Mouse (Mus musculus): ENCODE results near the gene Mt3. TPM values are rescaled to one million over a fixed set of nuclear protein-coding genes. Genes with fewer than 3 reads are reported as not detected.

Gene Mt3
- polyA plus RNA-seq, 1 experiment = 1.9 TPM

DNA sequence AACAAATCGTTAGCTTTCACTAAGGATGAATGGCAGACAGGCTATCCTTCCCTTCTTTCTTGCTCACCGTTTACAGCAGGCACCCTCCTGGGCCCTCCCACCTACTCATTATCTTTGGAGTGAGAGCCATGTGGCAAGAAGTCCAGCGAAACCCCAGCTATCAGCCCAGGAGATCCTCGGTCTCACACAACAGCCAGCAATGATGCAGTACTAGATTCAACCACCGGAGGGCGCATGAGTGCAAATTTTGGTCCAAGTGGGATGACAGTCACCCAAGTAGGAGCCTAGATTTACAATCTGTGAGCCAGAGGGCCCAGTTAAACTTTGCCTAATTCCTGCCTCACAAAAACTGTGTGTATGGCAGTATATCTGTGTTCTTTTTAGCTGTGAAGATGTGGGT, 14.8 kb downstream of the Mt3 start:
- H3K27ac ChIP-seq (ENCODE audit: control insufficient read depth, insufficient read depth, low read length) = no peak overlapping the region
- H3K4me1 ChIP-seq (replicated peaks; ENCODE audit: control insufficient read depth, insufficient read depth, low read length) = peaks cover 3% of the 10 kb centered on the region; the same call in 1 of the 2 replicates
- peaks cover under 1% of the 10 kb centered on the region; the same call in 1 of the 2 replicates for H3K27me3 ChIP-seq (ENCODE audit: control insufficient read depth, insufficient read depth, low read length)
- TF ChIP-seq POLR2A (IDR thresholded peaks at IDR 0.05; ENCODE audit: control insufficient read depth, extremely low read depth, insufficient read depth, low read length, poor library complexity) (no peak), CTCF (IDR thresholded peaks at IDR 0.05; ENCODE audit: borderline replicate concordance, control insufficient read depth, extremely low read depth, insufficient read depth, low read length, poor library complexity) (peak; percentile 55; the same call in 1 of the 2 replicates)
- H3K36me3 ChIP-seq (ENCODE audit: control insufficient read depth, insufficient read depth, low read length) = no peaks in the 10 kb centered on the region
- no peak overlapping the region for H3K4me3 ChIP-seq (ENCODE audit: control insufficient read depth, insufficient read depth, low read length)
- 5% methylated on average over 6 of the region's 6 CpGs for WGBS
- DNase-seq = peak; percentile 85

DNA sequence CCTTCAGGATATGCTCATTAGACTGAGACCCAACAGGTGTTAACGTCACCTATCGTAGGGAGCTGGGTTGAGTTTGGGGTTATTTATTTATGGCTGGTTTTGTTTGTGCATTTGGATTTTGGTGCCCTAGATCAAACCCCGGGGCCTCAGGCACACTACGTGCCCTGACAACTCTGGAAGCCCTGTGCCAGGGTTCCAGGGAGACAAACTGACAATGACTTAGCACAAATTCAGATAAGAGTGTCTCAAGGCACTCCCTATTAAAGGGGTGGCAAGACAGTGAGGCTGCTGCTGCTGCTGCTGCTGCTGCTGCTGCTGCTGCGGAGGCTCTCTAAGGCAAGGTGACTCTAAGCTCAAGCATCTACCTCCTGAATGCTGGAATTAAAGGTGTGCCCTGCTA, 17.1 kb downstream of the Mt3 start:
- Histone ChIP-seq H3K27me3 (ENCODE audit: control insufficient read depth, insufficient read depth, low read length) (peaks cover 6% of the 10 kb centered on the region), H3K4me3 (ENCODE audit: control insufficient read depth, insufficient read depth, low read length) (no peak overlapping the region), H3K4me1 (replicated peaks; ENCODE audit: control insufficient read depth, insufficient read depth, low read length) (peaks cover 8% of the 10 kb centered on the region; the same call in 1 of the 2 replicates), H3K36me3 (ENCODE audit: control insufficient read depth, insufficient read depth, low read length) (no peaks in the 10 kb centered on the region), H3K27ac (ENCODE audit: control insufficient read depth, insufficient read depth, low read length) (no peak overlapping the region)
- DNase-seq = no peak
- TF ChIP-seq CTCF (IDR thresholded peaks at IDR 0.05; ENCODE audit: borderline replicate concordance, control insufficient read depth, extremely low read depth, insufficient read depth, low read length, poor library complexity) (no peak), POLR2A (IDR thresholded peaks at IDR 0.05; ENCODE audit: control insufficient read depth, extremely low read depth, insufficient read depth, low read length, poor library complexity) (no peak)
- WGBS = 85% methylated on average over 5 of the region's 5 CpGs

DNA sequence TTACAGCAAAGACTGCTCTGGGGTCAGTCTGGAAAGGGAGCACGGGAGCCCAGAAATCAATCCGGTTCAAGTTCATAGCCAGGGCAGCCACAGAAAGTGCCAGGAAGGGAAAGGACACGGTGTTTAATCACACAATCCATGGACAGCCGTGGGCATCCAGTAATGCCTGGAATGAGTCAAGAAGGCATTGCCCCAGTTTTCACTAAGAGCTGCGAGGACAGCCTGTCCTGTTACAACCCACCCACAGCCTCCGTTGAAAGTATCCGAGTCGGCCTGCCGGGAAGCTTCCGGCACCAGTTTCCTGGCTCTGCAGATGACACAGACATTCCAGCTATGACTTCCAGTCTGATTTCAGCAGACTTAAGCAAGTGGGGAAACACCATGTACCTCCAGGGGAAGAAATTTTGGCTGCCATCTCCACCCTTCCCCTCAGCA, 18.9 kb downstream of the Mt3 start:
- no peak for DNase-seq
- H3K27ac ChIP-seq (ENCODE audit: control insufficient read depth, insufficient read depth, low read length) = no peak overlapping the region
- no peak overlapping the region for H3K4me3 ChIP-seq (ENCODE audit: control insufficient read depth, insufficient read depth, low read length)
- WGBS = 39% methylated on average over 10 of the region's 10 CpGs
- no peak for TF ChIP-seq CTCF (IDR thresholded peaks at IDR 0.05; ENCODE audit: borderline replicate concordance, control insufficient read depth, extremely low read depth, insufficient read depth, low read length, poor library complexity)
- no peak for TF ChIP-seq POLR2A (IDR thresholded peaks at IDR 0.05; ENCODE audit: control insufficient read depth, extremely low read depth, insufficient read depth, low read length, poor library complexity)
- no peaks in the 10 kb centered on the region for H3K36me3 ChIP-seq (ENCODE audit: control insufficient read depth, insufficient read depth, low read length)
- peaks cover 8% of the 10 kb centered on the region; the same call in 1 of the 2 replicates for H3K4me1 ChIP-seq (replicated peaks; ENCODE audit: control insufficient read depth, insufficient read depth, low read length)
- H3K27me3 ChIP-seq (ENCODE audit: control insufficient read depth, insufficient read depth, low read length) = peaks cover 6% of the 10 kb centered on the region

DNA sequence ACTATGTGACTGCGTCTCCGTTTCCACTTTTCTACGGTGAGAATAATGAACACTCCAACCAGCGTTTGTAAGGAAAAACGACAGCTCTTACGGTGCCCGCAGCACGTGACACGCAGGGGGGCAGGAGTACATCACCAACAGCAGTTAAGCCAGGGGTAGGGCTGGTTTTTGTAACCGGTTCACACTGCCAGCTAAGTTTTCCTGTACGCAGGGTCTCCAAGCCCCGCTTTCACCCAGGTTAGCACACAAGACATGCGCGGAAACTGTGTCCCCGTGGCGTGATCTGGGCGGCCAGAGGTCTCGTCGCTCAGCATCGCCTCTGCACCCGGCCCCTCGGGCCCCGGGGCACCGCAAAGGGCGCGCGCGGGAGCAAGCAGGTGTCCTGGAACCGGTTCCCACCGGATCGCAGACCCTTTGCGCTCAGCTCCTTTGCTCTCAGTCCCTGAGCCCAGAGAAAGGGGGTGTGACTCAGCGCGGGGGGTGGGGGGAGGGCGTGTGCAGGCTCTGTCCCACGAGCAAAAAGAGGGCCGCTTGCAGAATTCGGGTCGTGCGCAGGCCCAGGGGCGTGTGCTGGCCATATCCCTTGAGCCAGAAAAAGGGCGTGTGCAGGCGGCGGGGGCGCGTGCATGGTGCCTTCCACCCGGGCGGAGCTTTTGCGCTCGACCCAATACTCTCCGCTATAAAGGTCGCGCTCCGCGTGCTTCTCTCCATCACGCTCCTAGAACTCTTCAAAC, 19.8 kb downstream of the Mt3 start, which contains the start of gene Mt2:
TSS of gene Mt2 (plus strand) at position 590 of the 734 bp plus-strand sequence.
- no peak for DNase-seq
- Histone ChIP-seq H3K27me3 (ENCODE audit: control insufficient read depth, insufficient read depth, low read length) (peaks cover 6% of the 10 kb centered on the region), H3K27ac (ENCODE audit: control insufficient read depth, insufficient read depth, low read length) (no peak within 1 kb of the TSS), H3K36me3 (ENCODE audit: control insufficient read depth, insufficient read depth, low read length) (no peaks in the 10 kb centered on the region), H3K4me1 (replicated peaks; ENCODE audit: control insufficient read depth, insufficient read depth, low read length) (peaks cover 8% of the 10 kb centered on the region; the same call in 1 of the 2 replicates), H3K4me3 (ENCODE audit: control insufficient read depth, insufficient read depth, low read length) (peak within 1 kb of the TSS; percentile 11; the same call in 1 of the 2 replicates)
- WGBS = 2% methylated on average over 56 of the region's 56 CpGs
- 0 out of 2 replicates have a peak, but pooled peaks have one; percentile 22 for TF ChIP-seq POLR2A (IDR thresholded peaks at IDR 0.05; ENCODE audit: control insufficient read depth, extremely low read depth, insufficient read depth, low read length, poor library complexity)
- TF ChIP-seq CTCF (IDR thresholded peaks at IDR 0.05; ENCODE audit: borderline replicate concordance, control insufficient read depth, extremely low read depth, insufficient read depth, low read length, poor library complexity) = 0 out of 2 replicates have a peak, but pooled peaks have one; percentile 13

DNA sequence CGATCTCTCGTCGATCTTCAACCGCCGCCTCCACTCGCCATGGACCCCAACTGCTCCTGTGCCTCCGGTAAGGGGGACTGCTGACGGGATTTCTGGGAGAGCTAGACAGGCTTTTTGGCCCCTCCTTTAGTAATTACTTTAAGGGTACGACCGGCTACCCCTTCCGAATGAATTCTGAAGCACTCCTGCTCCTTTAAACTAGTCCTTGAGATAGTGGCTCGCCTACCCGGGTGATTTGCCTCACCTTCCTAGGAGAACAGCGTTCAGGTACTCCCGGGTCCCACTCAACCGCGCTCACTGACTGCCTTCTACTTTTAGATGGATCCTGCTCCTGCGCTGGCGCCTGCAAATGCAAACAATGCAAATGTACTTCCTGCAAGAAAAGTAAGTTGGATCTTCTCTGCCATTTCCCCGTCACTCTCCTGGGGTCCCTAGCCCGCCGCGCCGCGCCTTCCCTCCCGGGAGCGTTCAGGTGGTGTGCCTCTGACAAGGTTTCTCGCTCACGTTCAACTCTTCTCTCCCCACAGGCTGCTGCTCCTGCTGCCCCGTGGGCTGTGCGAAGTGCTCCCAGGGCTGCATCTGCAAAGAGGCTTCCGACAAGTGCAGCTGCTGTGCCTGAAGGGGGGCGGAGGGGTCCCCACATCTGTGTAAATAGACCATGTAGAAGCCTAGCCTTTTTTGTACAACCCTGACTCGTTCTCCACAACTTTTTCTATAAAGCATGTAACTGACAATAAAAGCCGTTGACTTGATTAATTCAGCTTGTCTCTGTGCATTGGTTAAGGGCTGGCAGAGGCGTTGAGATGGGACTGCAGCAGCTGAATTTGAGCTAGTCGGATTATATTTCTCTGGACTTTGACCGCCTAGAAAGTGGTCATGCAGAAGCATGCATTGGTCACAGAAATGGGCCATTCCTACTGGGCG, 20.7 kb downstream of the Mt3 start:
- WGBS = 4% methylated on average over 39 of the region's 39 CpGs
- no peaks in the 10 kb centered on the region for H3K36me3 ChIP-seq (ENCODE audit: control insufficient read depth, insufficient read depth, low read length)
- TF ChIP-seq POLR2A (IDR thresholded peaks at IDR 0.05; ENCODE audit: control insufficient read depth, extremely low read depth, insufficient read depth, low read length, poor library complexity) (no peak), CTCF (IDR thresholded peaks at IDR 0.05; ENCODE audit: borderline replicate concordance, control insufficient read depth, extremely low read depth, insufficient read depth, low read length, poor library complexity) (no peak)
- H3K4me3 ChIP-seq (ENCODE audit: control insufficient read depth, insufficient read depth, low read length) = 0 out of 2 replicates have a peak overlapping the region, but pooled peaks have one; percentile 11
- H3K4me1 ChIP-seq (replicated peaks; ENCODE audit: control insufficient read depth, insufficient read depth, low read length) = peaks cover 8% of the 10 kb centered on the region; the same call in 1 of the 2 replicates
- peak; percentile 19 for DNase-seq
- H3K27me3 ChIP-seq (ENCODE audit: control insufficient read depth, insufficient read depth, low read length) = peaks cover 6% of the 10 kb centered on the region
- H3K27ac ChIP-seq (ENCODE audit: control insufficient read depth, insufficient read depth, low read length) = no peak overlapping the region

DNA sequence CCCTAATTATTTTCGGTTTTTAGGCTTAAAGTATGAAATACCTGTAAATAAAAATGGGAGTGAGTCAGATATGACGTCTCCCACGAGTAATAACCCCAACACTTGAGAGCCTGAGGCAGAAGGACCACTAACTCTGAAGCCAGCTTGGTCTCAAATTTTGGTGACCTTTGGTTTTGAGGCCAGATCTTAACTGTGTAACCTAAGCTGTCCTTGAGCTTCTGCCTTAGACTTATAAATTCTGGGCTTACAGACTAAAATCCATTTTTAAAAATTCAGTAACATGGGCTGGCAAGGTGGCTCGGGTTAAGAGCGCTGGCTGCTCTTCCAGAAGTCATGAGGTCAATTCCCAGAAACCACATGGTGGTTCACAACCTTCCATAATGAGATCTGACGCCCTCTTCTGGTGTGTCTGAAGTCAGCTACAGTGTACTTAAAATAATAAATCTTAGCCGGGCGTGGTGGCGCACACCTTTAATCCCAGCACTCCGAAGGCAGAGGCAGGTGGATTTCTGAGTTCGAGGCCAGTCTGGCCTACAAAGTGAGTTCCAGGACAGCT, 21.5 kb downstream of the Mt3 start:
- WGBS = 51% methylated on average over 11 of the region's 11 CpGs
- H3K4me1 ChIP-seq (replicated peaks; ENCODE audit: control insufficient read depth, insufficient read depth, low read length) = peaks cover 10% of the 10 kb centered on the region; the same call in 1 of the 2 replicates
- no peak for DNase-seq
- no peak overlapping the region for H3K27ac ChIP-seq (ENCODE audit: control insufficient read depth, insufficient read depth, low read length)
- H3K36me3 ChIP-seq (ENCODE audit: control insufficient read depth, insufficient read depth, low read length) = no peaks in the 10 kb centered on the region
- peaks cover 9% of the 10 kb centered on the region for H3K27me3 ChIP-seq (ENCODE audit: control insufficient read depth, insufficient read depth, low read length)
- no peak overlapping the region for H3K4me3 ChIP-seq (ENCODE audit: control insufficient read depth, insufficient read depth, low read length)
- TF ChIP-seq POLR2A (IDR thresholded peaks at IDR 0.05; ENCODE audit: control insufficient read depth, extremely low read depth, insufficient read depth, low read length, poor library complexity) (no peak), CTCF (IDR thresholded peaks at IDR 0.05; ENCODE audit: borderline replicate concordance, control insufficient read depth, extremely low read depth, insufficient read depth, low read length, poor library complexity) (no peak)

Measured in thymus, adult 2 months (tissue).